Mouse (Mus musculus): ENCODE results near the gene Tmem82. TPM values are rescaled to one million over a fixed set of nuclear protein-coding genes. Genes with fewer than 3 reads are reported as not detected.

The Tmem82 gene
- total RNA-seq, 2 experiments from 2014 or later: not detected

DNA sequence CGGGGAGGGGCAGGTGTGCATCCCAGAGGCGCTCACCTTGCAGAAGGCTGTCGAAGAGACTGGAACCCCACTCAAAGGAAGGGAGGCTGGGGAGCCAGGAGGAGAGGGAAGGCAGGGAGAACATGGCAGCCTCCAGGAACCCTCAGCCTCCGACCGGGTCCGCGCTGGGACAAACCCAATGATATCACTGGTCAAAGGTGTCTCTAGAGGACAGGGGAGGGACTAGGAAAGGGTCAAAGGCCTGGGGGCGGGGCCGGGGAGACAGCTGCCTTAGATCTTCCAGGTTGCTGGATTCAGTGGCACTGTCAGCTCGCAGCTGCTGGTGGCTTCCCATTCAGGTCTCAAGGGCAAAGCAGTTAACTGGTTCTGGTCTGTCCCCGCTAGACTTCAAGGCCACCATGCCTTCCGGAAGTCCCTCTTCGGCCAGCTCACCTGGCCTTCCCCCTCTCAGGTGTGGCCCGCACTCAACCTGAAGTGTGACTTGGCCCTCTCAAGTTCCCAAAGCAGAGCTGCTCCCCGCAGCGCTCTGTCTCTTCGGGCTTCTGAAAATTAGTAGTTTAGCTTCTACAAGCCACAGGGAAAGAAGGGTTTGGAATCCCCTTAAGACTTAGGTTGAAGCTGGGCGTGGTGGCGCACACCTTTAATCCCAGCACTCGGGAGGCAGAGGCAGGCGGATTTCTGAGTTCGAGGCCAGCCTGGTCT lies 419 bp downstream of the Tmem82 start:
- ATAC-seq (replicated peaks; ENCODE audit: low FRiP score, poor library complexity, severe bottlenecking): no peak

DNA sequence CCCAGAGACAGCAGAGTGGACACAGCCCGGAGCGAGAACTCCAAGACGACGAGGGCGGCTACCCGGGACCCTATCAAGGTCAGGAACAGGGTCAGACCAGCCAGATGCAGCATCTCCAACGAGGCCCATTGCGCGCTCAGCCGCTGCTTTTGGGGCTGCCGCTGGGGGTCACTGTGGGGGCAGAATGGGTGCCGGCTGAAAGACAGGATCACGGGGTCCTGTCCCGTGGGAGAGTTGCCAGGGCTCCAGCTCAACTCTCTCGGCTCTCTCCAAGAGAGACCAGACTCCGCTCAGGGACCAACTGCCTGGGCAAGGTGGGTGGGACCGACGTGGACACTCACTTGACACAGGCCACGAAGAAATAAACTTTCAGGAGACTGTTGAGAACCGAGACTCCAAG lies 1.1 kb downstream of the Tmem82 start:
- ATAC-seq (replicated peaks; ENCODE audit: low FRiP score, poor library complexity, severe bottlenecking): no peak

GRCm38 (mm10) chr4:141616811-141617210 lies 1.6 kb downstream of the Tmem82 start:
- ATAC-seq (replicated peaks; ENCODE audit: low FRiP score, poor library complexity, severe bottlenecking): no peak

GRCm38 (mm10) chr4:141614946-141615345 lies 3.5 kb downstream of the Tmem82 start:
- no peak for ATAC-seq (replicated peaks; ENCODE audit: low FRiP score, poor library complexity, severe bottlenecking)

DNA sequence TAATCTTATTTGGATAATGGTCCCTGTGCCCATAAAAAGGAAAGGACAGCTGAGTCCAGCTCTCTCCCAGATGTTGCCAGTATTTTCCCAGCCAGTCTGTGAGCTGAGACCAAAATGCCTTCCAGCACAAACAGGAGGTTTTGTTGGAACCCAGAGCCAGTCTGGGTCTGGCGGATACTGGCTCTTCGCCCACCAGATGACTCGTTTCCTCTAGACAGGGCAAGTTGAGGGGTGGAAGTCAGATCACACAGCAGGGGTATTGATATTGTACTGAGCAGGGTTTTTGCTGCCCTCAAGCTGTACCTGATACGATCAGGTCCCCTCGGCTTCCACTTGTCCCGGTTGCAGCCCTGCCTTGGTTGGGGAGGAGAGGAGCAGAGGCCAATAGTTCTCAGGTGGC lies 8.9 kb downstream of the Tmem82 start:
- ATAC-seq (replicated peaks; ENCODE audit: low FRiP score, poor library complexity, severe bottlenecking): no peak

DNA sequence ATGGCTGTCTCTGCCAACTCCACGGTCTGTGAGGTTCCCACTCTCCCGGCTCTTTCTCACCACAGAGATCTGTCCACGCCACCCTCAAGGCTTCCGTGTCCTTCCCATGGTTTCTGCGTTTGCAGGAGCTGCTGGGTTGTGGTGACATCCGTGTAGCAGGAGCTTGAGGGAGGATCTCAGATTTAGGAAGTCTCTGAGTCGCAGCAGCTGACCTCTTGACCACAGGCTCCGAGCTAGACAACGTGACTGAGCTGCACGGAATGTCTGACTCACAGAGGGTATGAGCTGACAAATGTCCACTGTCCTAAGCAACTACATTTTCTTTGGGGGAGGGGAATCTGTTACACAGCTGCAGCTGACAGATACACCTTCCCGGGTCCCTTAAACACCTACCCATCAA lies 12.6 kb downstream of the Tmem82 start, which contains the start of gene Fblim1:
Fblim1 (minus strand) TSS at position 236 of the 400 bp plus-strand sequence.
- ATAC-seq (replicated peaks; ENCODE audit: low FRiP score, poor library complexity, severe bottlenecking): no peak

DNA sequence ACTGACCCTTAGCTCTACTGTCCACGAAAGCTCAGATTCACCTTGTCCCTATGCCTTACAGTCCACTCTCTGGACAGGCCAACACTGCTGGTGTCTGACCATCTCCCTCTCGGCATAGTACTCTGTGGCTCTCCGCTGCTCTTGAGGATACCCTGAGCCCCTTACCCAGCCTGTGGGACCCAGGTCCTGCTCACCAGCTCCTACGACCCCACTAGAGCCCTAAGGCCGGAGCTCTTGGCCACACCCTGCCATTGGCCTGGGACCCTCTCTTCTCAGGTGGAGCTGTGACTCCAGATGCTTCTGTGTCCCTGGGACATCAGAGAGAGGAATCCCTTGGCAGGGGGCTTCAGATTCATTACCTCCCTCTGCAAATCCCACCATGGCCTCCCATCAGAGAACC lies 13.0 kb downstream of the Tmem82 start:
- ATAC-seq (replicated peaks; ENCODE audit: low FRiP score, poor library complexity, severe bottlenecking): no peak

GRCm38 (mm10) chr4:141604493-141604892 lies 13.9 kb downstream of the Tmem82 start:
- no peak for ATAC-seq (replicated peaks; ENCODE audit: low FRiP score, poor library complexity, severe bottlenecking)

- ATAC-seq (replicated peaks; ENCODE audit: low FRiP score, poor library complexity, severe bottlenecking): no peak
Measured at GRCm38 (mm10) chr4:141603921-141604320, 14.5 kb downstream of the Tmem82 start.

DNA sequence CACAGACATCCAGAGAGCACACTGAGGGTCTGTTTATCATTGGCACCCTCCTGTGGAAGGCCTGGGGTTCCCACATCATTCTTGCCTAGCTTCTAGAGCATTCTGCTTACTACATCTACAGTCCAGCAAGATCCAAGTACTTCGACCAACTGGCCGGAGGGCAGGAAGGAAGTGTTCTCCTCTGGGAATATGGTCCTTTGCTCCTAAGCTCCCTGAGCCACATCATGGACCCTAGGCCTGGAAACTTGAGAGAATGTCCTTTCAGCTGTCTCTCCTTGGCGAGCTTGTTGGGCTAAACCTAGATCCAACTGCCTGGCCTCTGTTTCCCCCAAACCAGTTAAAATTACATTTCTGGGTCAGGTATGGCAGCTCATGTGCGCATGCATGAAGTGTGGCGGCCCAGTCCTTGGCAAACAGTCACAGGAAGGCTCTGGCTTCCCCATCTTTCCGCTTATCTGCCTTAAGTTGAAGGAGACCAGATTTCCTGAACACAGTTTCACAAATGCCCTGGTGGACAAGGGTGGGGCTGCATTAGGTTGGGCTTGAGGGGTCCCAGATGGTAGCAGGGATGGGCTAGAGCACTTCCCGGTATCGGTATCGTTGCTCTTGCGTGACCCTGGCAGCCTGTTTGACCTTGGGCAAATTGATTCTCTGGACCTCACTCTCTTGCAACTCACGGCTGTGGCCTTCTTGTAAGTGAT lies 15.8 kb downstream of the Tmem82 start:
- no peak for ATAC-seq (replicated peaks; ENCODE audit: low FRiP score, poor library complexity, severe bottlenecking)

DNA sequence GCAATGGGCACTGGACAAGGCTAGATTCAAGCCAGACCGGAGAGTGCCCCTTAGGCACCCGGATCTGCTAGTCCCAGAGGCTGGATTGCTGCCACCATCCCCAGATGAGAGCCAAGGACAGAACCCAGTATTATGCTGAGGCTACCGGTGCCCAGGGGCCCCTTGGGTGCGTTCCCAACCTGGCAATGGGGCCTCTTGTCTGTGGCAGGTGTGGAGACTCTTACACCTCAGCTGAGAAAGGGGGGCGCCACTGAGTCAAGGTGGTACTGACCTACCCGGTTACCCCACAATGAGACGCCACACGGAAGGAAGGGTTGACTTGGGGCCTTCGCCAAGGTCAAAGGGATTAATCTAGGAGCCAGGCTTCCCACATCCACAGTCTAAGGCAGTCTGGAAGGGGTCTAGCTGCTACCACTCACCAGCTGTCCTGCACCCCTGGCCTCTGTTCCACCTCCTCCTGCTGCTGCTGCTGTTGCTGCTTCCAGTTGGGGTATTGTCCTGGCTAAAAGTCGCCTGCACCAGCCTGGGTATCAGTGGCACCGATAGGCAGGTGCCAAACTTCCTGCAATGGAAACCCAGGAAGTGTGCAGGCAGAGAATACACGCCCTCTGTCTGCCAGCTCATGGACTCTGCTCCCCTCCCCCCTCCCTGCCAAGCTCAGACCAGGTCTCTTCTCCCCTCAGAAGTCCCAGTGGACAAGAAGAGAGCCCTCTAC lies 17.1 kb downstream of the Tmem82 start:
- no peak for ATAC-seq (replicated peaks; ENCODE audit: low FRiP score, poor library complexity, severe bottlenecking)

GRCm38 (mm10) chr4:141600364-141600763 lies 18.1 kb downstream of the Tmem82 start:
- ATAC-seq (replicated peaks; ENCODE audit: low FRiP score, poor library complexity, severe bottlenecking): no peak

GRCm38 (mm10) chr4:141599251-141600141 lies 18.9 kb downstream of the Tmem82 start:
- ATAC-seq (replicated peaks; ENCODE audit: low FRiP score, poor library complexity, severe bottlenecking): no peak

GRCm38 (mm10) chr4:141598894-141599250 lies 19.6 kb downstream of the Tmem82 start:
- ATAC-seq (replicated peaks; ENCODE audit: low FRiP score, poor library complexity, severe bottlenecking): no peak

DNA sequence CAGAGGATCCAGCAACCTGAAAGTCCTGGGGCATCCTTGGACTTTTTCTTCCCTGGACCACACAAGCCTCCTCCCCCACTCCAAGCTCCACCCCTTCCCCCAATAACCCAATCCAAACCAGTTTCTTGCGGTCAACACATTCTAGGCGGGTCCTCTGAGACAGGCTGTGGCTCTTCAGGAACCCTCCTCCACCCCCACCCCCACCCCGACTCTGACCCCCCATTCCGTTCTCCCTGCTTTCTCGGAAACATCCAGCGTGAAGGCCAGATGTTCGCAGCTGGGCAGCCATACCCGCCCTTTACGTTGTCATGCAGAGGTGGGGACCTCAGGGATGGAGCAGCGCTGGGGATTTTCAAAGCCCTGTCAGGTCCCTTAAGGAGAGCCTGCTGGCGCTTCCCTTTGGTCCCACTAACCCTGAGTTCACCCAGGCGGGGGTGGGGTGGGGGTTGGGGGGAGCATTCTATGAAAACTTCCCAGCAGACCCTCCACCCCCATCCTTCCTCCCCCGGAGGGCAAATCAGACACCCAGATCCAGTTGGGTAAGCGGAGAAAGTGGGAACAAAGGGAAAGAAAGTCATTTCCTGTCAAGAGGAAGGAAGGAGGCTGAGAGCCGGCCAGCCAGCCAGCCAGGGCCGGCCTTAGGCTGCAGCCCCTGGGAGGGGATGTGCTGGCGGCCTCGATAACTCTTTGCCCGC lies 20.1 kb downstream of the Tmem82 start:
- no peak for ATAC-seq (replicated peaks; ENCODE audit: low FRiP score, poor library complexity, severe bottlenecking)

- ATAC-seq (replicated peaks; ENCODE audit: low FRiP score, poor library complexity, severe bottlenecking): no peak
Measured at GRCm38 (mm10) chr4:141596700-141597328, 21.6 kb downstream of the Tmem82 start.

GRCm38 (mm10) chr4:141595605-141596268 lies 22.7 kb downstream of the Tmem82 start:
- no peak for ATAC-seq (replicated peaks; ENCODE audit: low FRiP score, poor library complexity, severe bottlenecking)

GRCm38 (mm10) chr4:141595138-141595537 lies 23.3 kb downstream of the Tmem82 start:
- ATAC-seq (replicated peaks; ENCODE audit: low FRiP score, poor library complexity, severe bottlenecking): no peak

All from erythroid progenitor cell, adult 5-6 weeks (primary cell).